Mouse (Mus musculus): ENCODE measurements around the gene Bex4. TPM values are rescaled to one million over a fixed set of nuclear protein-coding genes. Genes with fewer than 3 reads are reported as not detected.

The Bex4 gene
- polyA plus RNA-seq, 1 experiment: not detected

- Histone ChIP-seq H3K27me3 (ENCODE audit: control insufficient read depth, insufficient read depth, insufficient read length) (no peaks in the 10 kb centered on the region), H3ac (ENCODE audit: control insufficient read depth, insufficient read length) (no peak overlapping the region), H3K4me2 (ENCODE audit: low read depth) (no peak overlapping the region), H3K4me3 (no peak overlapping the region), H3K36me3 (ENCODE audit: control insufficient read depth, insufficient read depth) (no peaks in the 10 kb centered on the region), H3K79me2 (ENCODE audit: control insufficient read depth, insufficient read depth) (no peaks in the 10 kb centered on the region)
- TF ChIP-seq MYOG (IDR thresholded peaks at IDR 0.05; ENCODE audit: control insufficient read depth in 1 of 3, insufficient read depth in 1 of 3, insufficient read length in 2 of 3, low read depth in 2 of 3) (no peak), E2F4 (IDR thresholded peaks at IDR 0.05; ENCODE audit: insufficient read depth) (no peak), TCF12 (IDR thresholded peaks at IDR 0.05; ENCODE audit: insufficient read depth, poor library complexity, severe bottlenecking) (no peak), MYOD1 (IDR thresholded peaks at IDR 0.05; ENCODE audit: control insufficient read depth in 1 of 3, insufficient read length in 2 of 3, low read depth in 2 of 3) (no peak), CEBPB (IDR thresholded peaks at IDR 0.05; ENCODE audit: insufficient read depth, poor library complexity, severe bottlenecking) (no peak), TCF3 (IDR thresholded peaks at IDR 0.05; ENCODE audit: insufficient read length, low read depth) (no peak), REST (IDR thresholded peaks at IDR 0.05; ENCODE audit: insufficient read depth, insufficient read length) (no peak), USF1 (IDR thresholded peaks at IDR 0.05; ENCODE audit: low read depth) (no peak), POLR2A (IDR thresholded peaks at IDR 0.05; ENCODE audit: insufficient read length, low read depth) (no peak), SRF (IDR thresholded peaks at IDR 0.05; ENCODE audit: control insufficient read depth, insufficient read length, low read depth) (no peak)
These were observed 44.3 kb downstream of the Bex4 start for GRCm38 (mm10) chrX:136183107-136183506.

Other genes starting within 250 kb of the Bex4 start
- gene Arxes2, start 145.2 kb upstream of the Bex4 start, polyA plus RNA-seq (2012; fragmentation: generic; extraction: Trizol): 0.29 TPM
- not detected for gene Arxes1, start 105.6 kb upstream of the Bex4 start, polyA plus RNA-seq (2012; fragmentation: generic; extraction: Trizol)
- gene Bex2, start 70.8 kb upstream of the Bex4 start, polyA plus RNA-seq (2012; fragmentation: generic; extraction: Trizol): 2.9 TPM
- gene Nxf3, start 53.7 kb upstream of the Bex4 start, polyA plus RNA-seq (2012; fragmentation: generic; extraction: Trizol): 23.8 TPM
- gene Tceal8, start 33.3 kb downstream of the Bex4 start, polyA plus RNA-seq (2012; fragmentation: generic; extraction: Trizol): 47.7 TPM
- gene Tceal5, start 64.9 kb downstream of the Bex4 start, polyA plus RNA-seq (2012; fragmentation: generic; extraction: Trizol): 17.5 TPM
- 15.4 TPM for gene Tceal7, start 75.8 kb downstream of the Bex4 start, polyA plus RNA-seq (2012; fragmentation: generic; extraction: Trizol)
- gene Bex1, start 76.5 kb downstream of the Bex4 start, polyA plus RNA-seq (2012; fragmentation: generic; extraction: Trizol): 12.6 TPM
- 98.5 TPM for gene Tceal9, start 106.1 kb downstream of the Bex4 start, polyA plus RNA-seq (2012; fragmentation: generic; extraction: Trizol)
- 197 TPM for gene Bex3, start 131.3 kb downstream of the Bex4 start, polyA plus RNA-seq (2012; fragmentation: generic; extraction: Trizol)

Measured in myocyte (in vitro differentiated cells).